Mouse (Mus musculus): ENCODE data around the gene Ccer2. TPM values are rescaled to one million over a fixed set of nuclear protein-coding genes. Genes with fewer than 3 reads are reported as not detected.

Gene Ccer2
- polyA plus RNA-seq (2015; fragmentation: Nextera tagmentation; extraction: Ambion mirVana) = not detected in 2 replicates

GRCm38 (mm10) chr7:28756079-28756478 lies at the start of gene Ccer2:
Gene Ccer2, plus strand, starts transcription at chr7:28756174.

GRCm38 (mm10) chr7:28716590-28717281 lies 39.2 kb upstream of the Ccer2 start, which contains the start of gene Fbxo17:
Gene Fbxo17, plus strand, starts transcription at chr7:28716804.

GRCm38 (mm10) chr7:28741709-28742438 lies 14.1 kb upstream of the Ccer2 start, which contains the start of the genes Mrps12 and Sars2:
Gene Mrps12, minus strand, starts transcription at chr7:28741820.
Gene Sars2, plus strand, starts transcription at chr7:28741992.

GRCm38 (mm10) chr7:28766173-28766879 lies 10.4 kb downstream of the Ccer2 start, which contains the start of gene Sirt2:
Gene Sirt2, plus strand, starts transcription at chr7:28766735.

GRCm38 (mm10) chr7:28767462-28767965 lies 11.5 kb downstream of the Ccer2 start, which contains the start of gene Nfkbib:
Gene Nfkbib, minus strand, starts transcription at chr7:28767512.

GRCm38 (mm10) chr7:28788307-28789195 lies 32.6 kb downstream of the Ccer2 start, which contains the start of gene Rinl:
Gene Rinl, plus strand, starts transcription at chr7:28788969.

GRCm38 (mm10) chr7:28808221-28808941 lies 52.4 kb downstream of the Ccer2 start, which contains the start of gene Hnrnpl:
Gene Hnrnpl, plus strand, starts transcription at chr7:28808541.

Other genes with a start within 250 kb of the Ccer2 start
- not detected in 2 replicates for gene Ifnl2, start 245.7 kb upstream of the Ccer2 start, polyA plus RNA-seq (2015; fragmentation: Nextera tagmentation; extraction: Ambion mirVana)
- not detected in 2 replicates for gene Ifnl3, start 233.3 kb upstream of the Ccer2 start, polyA plus RNA-seq (2015; fragmentation: Nextera tagmentation; extraction: Ambion mirVana)
- not detected in 2 replicates for gene Sycn, start 215.3 kb upstream of the Ccer2 start, polyA plus RNA-seq (2015; fragmentation: Nextera tagmentation; extraction: Ambion mirVana)
- 0.24 and 0.51 TPM in 2 replicates for gene Nccrp1, start 208.9 kb upstream of the Ccer2 start, polyA plus RNA-seq (2015; fragmentation: Nextera tagmentation; extraction: Ambion mirVana)
- gene Samd4b, start 158.0 kb upstream of the Ccer2 start, polyA plus RNA-seq (2015; fragmentation: Nextera tagmentation; extraction: Ambion mirVana) = 14.6 and 20.1 TPM in 2 replicates
- 24.3 and 28.8 TPM in 2 replicates for gene Pak4, start 158.0 kb upstream of the Ccer2 start, polyA plus RNA-seq (2015; fragmentation: Nextera tagmentation; extraction: Ambion mirVana)
- gene Acp7, start 124.8 kb upstream of the Ccer2 start, polyA plus RNA-seq (2015; fragmentation: Nextera tagmentation; extraction: Ambion mirVana) = not detected in 2 replicates
- 3.7 and 4.4 TPM in 2 replicates for gene Fbxo27, start 63.3 kb upstream of the Ccer2 start, polyA plus RNA-seq (2015; fragmentation: Nextera tagmentation; extraction: Ambion mirVana)
- 8.5 and 9.1 TPM in 2 replicates for gene Fbxo17, start 39.4 kb upstream of the Ccer2 start, polyA plus RNA-seq (2015; fragmentation: Nextera tagmentation; extraction: Ambion mirVana)
- 105 and 106 TPM in 2 replicates for gene Mrps12, start 14.4 kb upstream of the Ccer2 start, polyA plus RNA-seq (2015; fragmentation: Nextera tagmentation; extraction: Ambion mirVana)
- 10.5 and 11.5 TPM in 2 replicates for gene Sars2, start 14.2 kb upstream of the Ccer2 start, polyA plus RNA-seq (2015; fragmentation: Nextera tagmentation; extraction: Ambion mirVana)
- gene Sirt2, start 10.6 kb downstream of the Ccer2 start, polyA plus RNA-seq (2015; fragmentation: Nextera tagmentation; extraction: Ambion mirVana) = 48.3 and 50.9 TPM in 2 replicates
- 27.8 and 29.3 TPM in 2 replicates for gene Nfkbib, start 11.3 kb downstream of the Ccer2 start, polyA plus RNA-seq (2015; fragmentation: Nextera tagmentation; extraction: Ambion mirVana)
- 2.5 and 5.0 TPM in 2 replicates for gene Rinl, start 32.8 kb downstream of the Ccer2 start, polyA plus RNA-seq (2015; fragmentation: Nextera tagmentation; extraction: Ambion mirVana)
- gene Hnrnpl, start 52.4 kb downstream of the Ccer2 start, polyA plus RNA-seq (2015; fragmentation: Nextera tagmentation; extraction: Ambion mirVana) = 146 and 168 TPM in 2 replicates
- 269 and 271 TPM in 2 replicates for gene Ech1, start 69.0 kb downstream of the Ccer2 start, polyA plus RNA-seq (2015; fragmentation: Nextera tagmentation; extraction: Ambion mirVana)
- 8.3 and 10.2 TPM in 2 replicates for gene Lgals4, start 77.7 kb downstream of the Ccer2 start, polyA plus RNA-seq (2015; fragmentation: Nextera tagmentation; extraction: Ambion mirVana)
- gene Lgals7, start 107.7 kb downstream of the Ccer2 start, polyA plus RNA-seq (2015; fragmentation: Nextera tagmentation; extraction: Ambion mirVana) = 3.1 and 6.6 TPM in 2 replicates
- gene Capn12, start 125.2 kb downstream of the Ccer2 start, polyA plus RNA-seq (2015; fragmentation: Nextera tagmentation; extraction: Ambion mirVana) = 0.41 and 0.73 TPM in 2 replicates
- gene Actn4, start 206.2 kb downstream of the Ccer2 start, polyA plus RNA-seq (2015; fragmentation: Nextera tagmentation; extraction: Ambion mirVana) = 305 and 365 TPM in 2 replicates
- 304 and 321 TPM in 2 replicates for gene Eif3k, start 225.7 kb downstream of the Ccer2 start, polyA plus RNA-seq (2015; fragmentation: Nextera tagmentation; extraction: Ambion mirVana)
- gene Map4k1, start 225.9 kb downstream of the Ccer2 start, polyA plus RNA-seq (2015; fragmentation: Nextera tagmentation; extraction: Ambion mirVana) = 2.4 and 3.1 TPM in 2 replicates